Mouse (Mus musculus) CH12.LX (cell line): ENCODE measurements around the gene Tbc1d25. TPM values are rescaled to one million over a fixed set of nuclear protein-coding genes. Genes with fewer than 3 reads are reported as not detected.
A peak's percentile ranks its signal among the peaks of the same experiment; 100 is the strongest.

Experiments
- DNase-seq: peaks from one replicate; pipeline ENCODE4 v3.0.0-alpha.2; 2013; ENCODE audit errors: extremely low read depth
- H3K27ac ChIP-seq: 2 replicates; pipeline ENCODE4 v1.5.1; 2012; ENCODE audit warnings: low read depth, mild to moderate bottlenecking, control low read depth, moderate library complexity; ENCODE audit not compliant: insufficient read depth
- H3K27me3 ChIP-seq: replicated peaks from 2 replicates; pipeline ENCODE3; 2012; ENCODE audit warnings: inconsistent platforms
- H3K36me3 ChIP-seq, 2 experiments: replicated peaks in 1 of 2; 2 replicates each; pipeline versions ENCODE3 to v1.6.1; 2012; ENCODE audit warnings: inconsistent platforms in 1 of 2, low read length in 1 of 2, mild to moderate bottlenecking in 1 of 2, mixed read lengths in 1 of 2, moderate library complexity in 1 of 2; ENCODE audit not compliant: control insufficient read depth in 1 of 2, insufficient read depth in 1 of 2
- H3K4me1 ChIP-seq, 2 experiments: 2 replicates each; pipeline ENCODE4 v1.6.1; 2012; ENCODE audit warnings: inconsistent platforms in 1 of 2, moderate library complexity in 1 of 2; ENCODE audit not compliant: insufficient read depth in 2 of 2, control insufficient read depth in 1 of 2
- H3K4me2 ChIP-seq: 2 replicates; pipeline ENCODE4 v1.6.1; 2012; ENCODE audit warnings: low read depth, mild to moderate bottlenecking, control low read depth; ENCODE audit not compliant: poor library complexity, insufficient read depth, severe bottlenecking
- H3K4me3 ChIP-seq, 3 experiments: fragments of 150-350 bp in 1 of 3; sonication (generic) in 1 of 3; replicated peaks in 1 of 3; 2 replicates each; pipeline versions ENCODE3 to v1.5.1; 2011 to 2012; ENCODE audit warnings: low read depth in 2 of 3, low read length in 2 of 3, mild to moderate bottlenecking in 2 of 3, moderate library complexity in 2 of 3, control low read depth in 1 of 3, improper control_type of control experiment in 1 of 3, inconsistent platforms in 1 of 3, mixed read lengths in 1 of 3; ENCODE audit not compliant: poor library complexity in 1 of 3
- H3K79me2 ChIP-seq: replicated peaks from 2 replicates; pipeline ENCODE4 v1.6.1; 2012; ENCODE audit warnings: mild to moderate bottlenecking, moderate library complexity; ENCODE audit not compliant: control insufficient read depth, poor library complexity, insufficient read depth, severe bottlenecking; ENCODE audit errors: extremely low read depth
- H3K9ac ChIP-seq: 2 replicates; pipeline ENCODE4 v1.6.1; 2012; ENCODE audit warnings: low read depth, mild to moderate bottlenecking, control low read depth, moderate library complexity; ENCODE audit not compliant: insufficient read depth
- H3K9me3 ChIP-seq: replicated peaks from 2 replicates; pipeline ENCODE3; 2012; ENCODE audit warnings: low read length, inconsistent platforms, mixed read lengths
- CHD1 ChIP-seq: IDR thresholded peaks from 2 replicates; pipeline ENCODE4 v1.6.1; 2012; ENCODE audit warnings: low read depth, low read length, improper control_type of control experiment, inconsistent platforms
- EP300 ChIP-seq: IDR thresholded peaks from 2 replicates; pipeline ENCODE4 v1.6.1; 2011; ENCODE audit warnings: low read length, improper control_type of control experiment
- ETS1 ChIP-seq: conservative IDR thresholded peaks from 2 replicates; pipeline ENCODE4 v1.6.1; 2012; ENCODE audit warnings: low read depth, mild to moderate bottlenecking, inconsistent platforms, low read length, improper control_type of control experiment, moderate library complexity
- JUN ChIP-seq: IDR thresholded peaks from 2 replicates; pipeline ENCODE4 v1.6.1; 2011; ENCODE audit warnings: low read depth, mild to moderate bottlenecking, low read length, improper control_type of control experiment, moderate library complexity; ENCODE audit not compliant: insufficient read depth
- JUND ChIP-seq: conservative IDR thresholded peaks from 2 replicates; pipeline ENCODE4 v1.6.1; 2011; ENCODE audit warnings: low read depth, low read length, improper control_type of control experiment
- MYC ChIP-seq: IDR thresholded peaks from 2 replicates; pipeline ENCODE4 v1.6.1; 2011; ENCODE audit warnings: low read depth, mild to moderate bottlenecking, improper control_type of control experiment, low read length
- NELFE ChIP-seq: IDR thresholded peaks from 2 replicates; pipeline ENCODE4 v1.6.1; 2011; ENCODE audit warnings: low read depth, low read length, improper control_type of control experiment
- NRF1 ChIP-seq: IDR thresholded peaks from 2 replicates; pipeline ENCODE4 v1.6.1; 2014; ENCODE audit warnings: low read depth, mild to moderate bottlenecking, inconsistent platforms, low read length, improper control_type of control experiment, moderate library complexity
- POLR2A ChIP-seq: IDR thresholded peaks from 2 replicates; pipeline ENCODE4 v1.6.1; 2011; ENCODE audit warnings: low read depth, mild to moderate bottlenecking, improper control_type of control experiment, low read length
- RCOR1 ChIP-seq: conservative IDR thresholded peaks from 2 replicates; pipeline ENCODE4 v1.6.1; 2012; ENCODE audit warnings: low read depth, mild to moderate bottlenecking, inconsistent platforms, low read length, improper control_type of control experiment
- SMC3 ChIP-seq: IDR thresholded peaks from 2 replicates; pipeline ENCODE4 v1.6.1; 2011; ENCODE audit warnings: low read depth, low read length, improper control_type of control experiment
- TBP ChIP-seq: conservative IDR thresholded peaks from 2 replicates; pipeline ENCODE4 v1.6.1; 2011; ENCODE audit warnings: low read depth, low read length, improper control_type of control experiment
- UBTF ChIP-seq: IDR thresholded peaks from 2 replicates; pipeline ENCODE4 v1.6.1; 2012; ENCODE audit warnings: low read depth, mild to moderate bottlenecking, inconsistent platforms, low read length, improper control_type of control experiment, moderate library complexity
- USF1 ChIP-seq: IDR thresholded peaks from 2 replicates; pipeline ENCODE4 v1.6.1; 2014; ENCODE audit warnings: low read depth, mild to moderate bottlenecking, inconsistent platforms, low read length, improper control_type of control experiment
- USF2 ChIP-seq: conservative IDR thresholded peaks from 2 replicates; pipeline ENCODE4 v1.6.1; 2011; ENCODE audit warnings: low read depth, low read length, improper control_type of control experiment
- ZNF384 ChIP-seq: IDR thresholded peaks from 2 replicates; pipeline ENCODE4 v1.6.1; 2012; ENCODE audit warnings: low read depth, low read length, improper control_type of control experiment, inconsistent platforms
- dilution Hi-C: fragments of 300-500 bp; cut with MboI; formaldehyde crosslinking; loops from 2 replicates; pipeline ENCODE4 v1.14.3; 2020; ENCODE audit warnings: low sequenced_read_pairs; ENCODE audit not compliant: extremely low pct_unique_long_range_greater_than_20kb, extremely low pct_ligation_motif_present
- in situ Hi-C: fragments of 300-500 bp; cut with MboI; formaldehyde crosslinking; loops from 3 replicates; pipeline ENCODE4 v1.14.3; 2019; ENCODE audit warnings: low sequenced_read_pairs, low pct_ligation_motif_present, low pct_unique_long_range_greater_than_20kb, mixed read lengths
- polyA plus RNA-seq: library from polyadenylated mRNA; unstranded; fragments of >175 nt; gene quantifications from 2 replicates; pipeline ENCODE4 v1.2.1, GENCODE M21; 2012; ENCODE audit warnings: low read depth; ENCODE audit not compliant: insufficient read length
- total RNA-seq, 2 experiments: library from RNA; depleted of rRNA; stranded (reverse); fragments of 300-350 nt in 1 of 2; fragments of >200 nt in 1 of 2; gene quantifications; 2 replicates each; pipeline ENCODE4 v1.2.3; 2012 to 2014

Tbc1d25 gene
- total and polyA plus RNA-seq, 3 experiments = 2.4 to 10.2 (median 6.0) TPM

DNA sequence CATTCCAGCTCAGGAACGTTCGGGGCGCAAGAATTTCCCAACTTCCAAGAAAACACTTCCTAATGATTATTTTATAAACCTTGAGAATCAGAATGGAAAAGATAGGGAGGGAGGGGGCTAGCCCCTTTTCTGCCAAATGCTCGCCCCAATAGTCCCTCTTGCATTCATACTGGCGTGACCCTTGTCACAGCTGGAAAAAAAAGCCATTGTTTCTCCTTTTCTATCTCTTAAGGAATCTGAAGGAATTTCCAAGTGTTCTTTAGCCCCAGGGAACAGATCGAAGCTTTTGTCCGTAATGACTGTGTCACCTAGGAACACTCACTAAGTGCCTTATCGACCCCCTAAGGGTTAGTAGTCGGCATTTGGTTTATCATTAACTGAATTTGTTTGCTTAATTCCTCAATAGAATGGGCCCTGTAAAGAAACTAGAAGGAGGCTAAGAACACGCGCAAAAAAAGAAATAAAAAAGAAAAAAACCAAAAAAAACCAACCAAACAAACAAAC lies 30.8 kb upstream of the Tbc1d25 start:
- Histone ChIP-seq H3K4me1 (no peaks in the 10 kb centered on the region), H3K9me3 (no peaks in the 10 kb centered on the region), H3K79me2 (no peaks in the 10 kb centered on the region), H3K4me2 (peak overlapping the region; percentile 87), H3K27me3 (peaks cover 41% of the 10 kb centered on the region), H3K27ac (no peak overlapping the region), H3K4me3 (peak overlapping the region in 1 of 3 experiments; percentile 45), H3K36me3 (no peaks in the 10 kb centered on the region), H3K9ac (peak overlapping the region; percentile 39; the same call in 1 of the 2 replicates)
- no peak for DNase-seq
- dilution Hi-C loops (no loop called here), in situ Hi-C loops (no loop called here)
- TF ChIP-seq ETS1 (no peak), USF1 (no peak), USF2 (no peak), JUN (no peak), CHD1 (no peak), POLR2A (no peak), EP300 (no peak), ZNF384 (no peak), UBTF (no peak), SMC3 (no peak), MYC (no peak), NRF1 (no peak), JUND (no peak), NELFE (no peak), TBP (no peak), RCOR1 (no peak)

DNA sequence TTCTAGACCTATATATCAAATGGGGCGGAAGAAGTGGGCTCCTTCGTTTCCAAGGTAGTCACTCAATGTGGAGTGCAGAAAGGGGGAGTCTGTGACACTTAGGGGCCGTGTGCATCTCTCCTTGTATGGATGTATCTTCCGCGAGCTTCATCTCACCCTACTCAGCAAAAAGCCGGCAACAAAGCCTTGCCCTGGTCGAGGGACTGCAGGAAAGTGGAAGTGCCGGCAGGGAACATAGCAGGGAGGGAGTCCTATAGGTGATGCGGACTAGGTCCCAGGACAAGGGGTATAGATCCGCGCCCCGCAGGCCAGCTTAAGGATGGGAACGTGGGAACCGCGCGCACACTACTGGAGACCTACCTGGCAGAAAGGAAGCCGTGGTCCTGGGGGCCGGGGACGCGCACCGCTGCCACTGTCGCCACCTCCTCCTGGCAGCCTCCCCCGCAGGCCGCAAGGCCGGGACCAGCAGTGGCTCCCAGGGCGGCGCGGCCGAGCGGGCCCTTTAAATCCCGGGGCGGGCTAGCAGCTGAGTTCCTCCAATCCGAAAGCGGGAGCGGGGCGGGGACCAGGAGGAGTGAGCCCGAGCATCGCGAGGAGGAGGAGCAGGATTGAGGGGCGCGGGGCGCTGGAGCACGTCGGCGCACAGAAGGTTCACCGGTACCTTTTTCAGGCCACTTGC lies 30.2 kb upstream of the Tbc1d25 start, which contains the start of gene Porcn:
Porcn (minus strand) TSS at position 511 of the 679 bp plus-strand sequence.
- Histone ChIP-seq H3K9ac (peak within 1 kb of the TSS; percentile 39), H3K27ac (no peak within 1 kb of the TSS), H3K4me1 (no peaks in the 10 kb centered on the region), H3K4me2 (peak within 1 kb of the TSS; percentile 87), H3K27me3 (peaks cover 43% of the 10 kb centered on the region), H3K36me3 (no peaks in the 10 kb centered on the region), H3K79me2 (no peaks in the 10 kb centered on the region), H3K4me3 (peak within 1 kb of the TSS in 1 of 3 experiments; percentile 45), H3K9me3 (no peaks in the 10 kb centered on the region)
- dilution Hi-C loops = no loop called here
- in situ Hi-C loops = no loop called here
- DNase-seq = no peak
- TF ChIP-seq USF2 = no peak
- TF ChIP-seq POLR2A = 0 out of 2 replicates have a peak, but pooled peaks have one; percentile 18
